Mouse (Mus musculus): ENCODE measurements around the gene Abca1.

Gene Abca1

DNA sequence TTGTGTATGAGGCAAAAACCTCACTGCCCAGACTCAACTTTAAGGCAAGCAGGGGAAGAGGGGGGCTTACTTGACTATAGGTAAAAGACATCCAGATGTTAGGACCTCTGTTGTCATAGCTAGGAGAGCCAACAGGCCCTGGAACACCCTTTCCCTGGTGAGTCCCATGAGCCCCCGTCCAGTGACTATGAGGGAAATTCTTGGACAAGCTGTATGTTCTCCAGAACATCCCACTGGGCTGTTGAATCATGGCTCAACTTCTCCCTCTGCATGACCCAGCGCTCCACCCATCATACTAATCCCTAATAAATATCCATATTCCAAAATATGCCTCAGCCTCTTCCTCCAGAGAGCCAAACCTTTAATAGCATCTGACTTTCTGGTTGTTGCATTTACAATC lies 76.6 kb downstream of the Abca1 start:
- 93% methylated on average over 2 of the region's 2 CpGs for WGBS

DNA sequence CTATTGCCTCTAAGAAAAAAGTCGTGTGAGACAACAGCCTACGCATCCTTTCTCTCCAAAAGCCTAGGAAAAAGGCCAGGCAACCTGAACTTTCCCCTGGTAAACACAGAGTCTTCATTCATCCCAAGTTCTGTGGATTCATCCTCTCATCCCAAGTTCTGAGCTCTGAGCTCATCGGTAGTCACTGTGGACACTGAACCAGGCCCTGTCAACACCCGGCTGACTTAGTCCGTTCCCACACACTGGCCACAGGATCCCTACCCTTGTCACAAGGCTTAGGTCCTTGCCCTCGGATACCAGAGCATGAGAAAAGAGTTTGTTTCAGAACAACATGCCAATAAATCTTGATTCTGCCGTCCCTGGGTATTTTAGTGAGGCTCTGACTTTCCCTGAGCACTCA lies 77.2 kb downstream of the Abca1 start:
- 76% methylated on average over 7 of the region's 7 CpGs for WGBS

DNA sequence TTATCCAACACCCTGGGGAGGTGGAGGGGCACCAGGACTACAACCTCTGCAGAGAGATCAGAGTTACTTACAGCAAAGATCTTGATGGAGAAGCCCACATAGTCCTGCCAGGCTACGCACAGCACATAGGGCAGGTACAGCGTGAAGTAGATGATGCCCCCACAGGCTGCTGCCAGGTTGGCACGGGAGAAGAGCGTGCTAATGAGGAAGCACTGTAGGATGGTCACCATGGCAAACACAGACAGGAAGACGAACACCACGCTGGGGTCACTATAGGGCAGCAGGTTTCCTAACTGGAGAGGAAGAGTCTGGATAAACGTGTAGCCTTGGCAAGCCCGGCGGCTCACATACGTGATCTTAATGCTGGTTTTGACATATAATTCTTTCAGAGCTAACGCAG lies 77.8 kb downstream of the Abca1 start:
- WGBS, result 78% methylated on average over 11 of the region's 11 CpGs

DNA sequence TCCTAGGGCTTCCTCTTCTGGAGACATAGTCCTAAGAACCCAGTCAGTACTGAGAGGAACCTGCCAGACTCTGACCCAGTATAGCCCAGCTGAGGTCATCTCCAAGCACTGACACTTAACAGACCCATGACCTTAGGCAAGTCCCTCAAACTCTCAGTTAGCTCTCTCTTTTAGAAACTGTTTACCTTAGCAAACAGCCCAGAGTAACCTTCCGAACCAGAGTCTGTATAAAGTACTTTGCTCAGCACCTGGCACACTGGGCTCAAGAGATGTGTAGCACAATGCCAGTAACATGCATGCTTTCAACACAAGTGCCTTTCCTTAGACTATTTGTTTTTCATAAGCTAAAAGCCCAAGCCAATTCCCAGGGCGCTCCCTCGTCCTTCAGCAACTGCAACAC lies 79.4 kb downstream of the Abca1 start:
- 82% methylated on average over 3 of the region's 3 CpGs for WGBS

DNA sequence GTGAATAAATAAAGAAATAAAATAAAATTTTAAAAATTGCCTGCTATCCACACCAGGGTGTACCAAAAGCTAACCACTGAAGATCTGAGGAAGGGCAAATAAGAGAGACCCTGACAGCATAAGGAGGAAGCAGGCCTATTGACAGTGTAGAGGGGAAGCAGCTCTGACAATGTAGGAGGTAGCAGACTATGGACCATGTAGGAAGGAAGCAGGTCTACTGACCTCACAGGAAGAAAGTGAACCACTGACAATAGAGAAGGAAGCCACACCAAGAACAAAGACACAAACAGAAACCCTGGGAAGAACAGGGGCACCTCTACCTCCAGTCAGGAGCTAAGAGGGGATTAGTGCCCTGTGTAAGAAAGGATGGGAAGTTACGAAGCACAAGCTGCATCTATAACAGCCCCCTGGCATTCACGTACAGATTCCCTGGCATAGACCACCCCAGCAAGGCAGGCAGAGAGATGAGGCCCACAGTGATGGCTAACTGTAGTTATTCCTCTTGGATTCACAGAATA lies 80.8 kb downstream of the Abca1 start:
- 84% methylated on average over 2 of the region's 2 CpGs for WGBS

DNA sequence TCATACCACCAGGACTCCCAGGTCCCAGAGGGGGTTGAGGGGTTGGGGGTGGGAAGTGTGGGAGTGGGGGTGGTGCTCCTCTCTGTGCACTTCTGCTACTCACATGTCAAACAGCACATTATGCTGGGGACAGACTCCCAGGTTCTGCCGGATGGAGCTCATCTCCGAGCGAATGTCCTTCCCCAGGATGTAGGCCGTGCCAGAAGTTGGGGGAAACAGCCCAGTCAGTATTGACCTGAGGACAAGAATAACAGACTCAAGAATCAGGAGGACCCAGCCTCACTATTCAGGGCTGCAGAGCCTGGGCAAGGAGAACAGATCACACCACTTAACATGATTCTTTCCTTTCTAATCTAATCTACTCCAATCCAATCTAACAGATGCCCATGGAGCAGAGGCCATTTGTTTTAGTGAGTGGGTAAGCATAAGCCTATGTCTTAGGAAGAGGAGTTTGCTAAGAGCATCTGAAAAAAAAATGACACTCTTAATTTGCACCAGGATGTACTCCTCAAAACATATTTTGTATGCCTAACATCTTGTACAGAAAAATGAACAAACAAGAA lies 82.8 kb downstream of the Abca1 start:
- 82% methylated on average over 4 of the region's 4 CpGs for WGBS

DNA sequence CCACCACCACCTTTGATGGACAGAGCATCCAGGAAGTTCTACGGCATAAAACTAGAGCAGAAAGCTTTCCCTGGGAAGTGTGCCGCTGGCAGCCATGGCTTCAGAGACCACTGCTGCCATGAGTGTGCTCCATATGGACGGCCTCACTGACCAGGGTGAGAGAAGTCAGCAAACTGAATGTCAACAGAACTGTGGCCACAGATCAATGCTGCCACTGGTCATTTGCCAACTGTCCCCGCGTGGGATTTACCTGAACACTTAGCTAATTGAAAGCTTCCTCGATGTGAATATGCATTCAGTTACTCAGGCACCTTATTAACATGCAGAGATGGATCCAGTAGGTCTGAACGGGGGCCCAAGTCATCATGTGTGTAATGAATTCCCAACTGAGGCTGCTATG lies 86.7 kb downstream of the Abca1 start:
- 89% methylated on average over 7 of the region's 7 CpGs for WGBS

DNA sequence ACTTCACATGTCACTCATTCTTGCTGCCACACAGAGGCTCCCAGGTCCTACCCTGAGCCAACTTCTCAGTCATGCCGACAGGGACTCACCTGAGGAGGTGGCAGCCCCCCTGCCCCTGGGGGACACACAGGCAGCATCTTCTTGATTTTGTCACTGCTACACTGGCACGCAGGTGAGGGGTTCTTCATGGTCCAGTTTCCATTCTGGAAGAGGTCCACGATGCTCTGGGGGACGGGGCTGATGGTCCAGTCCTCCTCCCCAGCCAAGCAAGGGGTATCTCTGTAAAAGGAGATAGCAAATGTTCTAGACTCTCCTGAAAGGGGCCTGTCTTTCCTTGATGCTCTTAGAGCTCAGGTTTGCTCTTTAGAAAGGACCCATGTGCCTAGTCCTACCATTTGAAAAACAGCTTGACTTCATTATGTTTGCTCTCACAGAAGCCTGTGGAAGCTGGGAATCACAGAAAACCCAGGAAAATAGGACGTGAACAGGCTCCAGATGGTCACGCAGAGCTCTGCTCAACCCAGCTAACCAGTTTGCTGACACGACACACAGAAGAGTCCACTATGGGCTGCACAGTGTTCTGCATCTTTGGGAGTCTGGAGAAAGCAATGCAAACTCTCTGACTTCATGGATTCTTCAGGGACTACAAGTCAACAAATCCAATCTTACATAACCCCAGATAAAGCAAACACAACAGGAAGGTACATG lies 97.2 kb downstream of the Abca1 start:
- 82% methylated on average over 7 of the region's 7 CpGs for WGBS

DNA sequence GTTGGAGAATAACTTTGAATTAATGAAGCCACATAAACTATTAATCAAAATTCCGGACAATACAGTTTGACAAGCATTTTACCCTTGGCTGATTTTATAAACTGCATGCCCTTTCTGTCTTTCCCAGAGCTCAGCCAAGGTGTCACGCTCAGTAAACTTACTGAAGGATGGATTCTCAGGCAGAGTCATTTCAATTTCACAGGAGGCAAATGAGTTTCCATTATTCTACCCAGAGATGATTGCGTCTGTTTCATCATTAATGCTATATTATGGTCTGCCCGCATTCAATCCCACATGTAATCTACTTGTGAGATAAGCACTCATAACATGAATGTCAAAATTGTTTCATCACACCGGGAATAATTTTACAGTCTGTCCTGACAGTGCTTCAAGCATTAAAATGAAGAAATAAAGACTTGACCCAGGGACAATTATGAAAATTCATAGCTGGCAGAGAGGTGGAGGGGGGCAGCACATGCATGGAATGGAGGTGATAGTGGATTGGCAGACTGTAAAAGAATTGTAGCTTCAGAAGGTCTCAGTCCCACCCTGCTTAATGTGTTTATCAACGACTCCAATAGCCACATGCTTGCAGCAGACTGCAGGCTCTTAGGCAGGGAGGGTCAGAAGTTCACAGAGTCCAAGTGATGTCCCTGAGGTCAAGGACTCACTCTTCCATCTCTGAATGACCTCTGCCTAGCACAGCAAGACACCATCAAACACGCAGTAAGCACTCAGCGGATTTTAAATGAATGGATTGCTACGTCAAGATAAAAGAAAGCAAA lies 113.3 kb downstream of the Abca1 start:
- WGBS, result 88% methylated on average over 9 of the region's 9 CpGs

DNA sequence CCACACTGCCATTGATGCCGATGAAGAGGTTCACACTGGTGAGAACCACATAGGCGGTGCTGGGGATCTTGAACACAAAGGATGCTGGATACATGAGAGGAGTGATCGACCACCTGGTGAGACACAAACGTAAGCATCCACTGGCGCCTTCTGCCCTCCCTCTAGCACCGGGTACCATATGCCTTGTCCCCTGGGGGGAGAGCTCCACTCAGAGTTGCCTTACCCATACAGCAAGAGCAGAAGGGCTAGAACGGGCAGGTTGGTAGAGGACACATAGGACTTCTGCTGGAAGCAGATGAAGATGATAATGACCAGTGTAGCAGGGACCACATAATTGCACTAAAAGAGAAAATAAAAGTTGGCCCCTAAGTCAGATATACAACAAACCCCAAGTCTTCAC lies 113.9 kb downstream of the Abca1 start:
- WGBS, result 88% methylated on average over 7 of the region's 7 CpGs

DNA sequence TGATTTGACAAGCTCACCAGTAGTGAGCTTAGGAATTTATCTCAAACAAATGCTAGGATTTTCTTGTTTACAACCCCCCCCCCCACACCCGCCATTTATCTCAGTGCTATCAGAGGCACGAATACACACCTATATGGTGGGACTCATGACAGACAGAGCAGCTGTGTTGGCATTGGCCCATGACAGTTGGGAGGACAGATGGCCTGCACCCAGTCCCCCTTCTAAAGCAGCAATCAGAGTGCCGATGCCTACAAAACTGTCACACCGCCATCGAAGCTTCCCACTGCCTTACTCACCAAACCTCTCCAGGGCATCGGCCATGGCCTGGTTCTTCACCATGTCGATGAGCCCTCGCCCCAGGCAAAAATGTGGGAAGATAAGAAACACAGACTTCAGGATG lies 115.9 kb downstream of the Abca1 start:
- 83% methylated on average over 8 of the region's 8 CpGs for WGBS

DNA sequence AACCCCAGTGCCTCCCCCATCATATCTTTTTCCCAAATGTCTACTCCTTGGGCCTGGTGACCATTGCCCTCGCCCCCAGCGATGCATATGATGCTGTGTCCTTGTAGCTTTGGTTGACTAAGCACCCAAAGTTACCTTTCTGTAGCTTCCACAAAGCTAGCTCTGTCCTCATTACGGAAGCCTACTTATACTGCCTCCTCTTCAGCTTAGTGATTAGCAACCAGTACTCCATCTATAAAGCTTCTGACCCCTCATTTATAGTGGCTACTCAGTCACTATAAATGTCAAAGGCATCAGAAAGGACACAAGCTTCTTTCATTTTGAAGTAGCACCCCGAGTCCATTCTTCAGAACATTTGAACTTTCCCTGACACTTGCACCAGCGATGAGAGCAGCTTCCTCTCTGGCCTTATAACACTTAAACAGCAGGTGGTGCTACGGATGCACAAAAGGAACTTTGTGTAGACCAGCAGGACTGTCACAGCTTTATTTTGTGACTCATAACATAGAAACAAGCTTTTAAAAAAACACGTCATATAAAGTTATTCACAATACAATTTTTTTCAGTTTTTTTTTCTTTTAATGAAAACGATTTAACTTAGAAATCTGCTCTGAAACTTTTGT lies 129.3 kb downstream of the Abca1 start:
- WGBS, result 44% methylated on average over 8 of the region's 8 CpGs

DNA sequence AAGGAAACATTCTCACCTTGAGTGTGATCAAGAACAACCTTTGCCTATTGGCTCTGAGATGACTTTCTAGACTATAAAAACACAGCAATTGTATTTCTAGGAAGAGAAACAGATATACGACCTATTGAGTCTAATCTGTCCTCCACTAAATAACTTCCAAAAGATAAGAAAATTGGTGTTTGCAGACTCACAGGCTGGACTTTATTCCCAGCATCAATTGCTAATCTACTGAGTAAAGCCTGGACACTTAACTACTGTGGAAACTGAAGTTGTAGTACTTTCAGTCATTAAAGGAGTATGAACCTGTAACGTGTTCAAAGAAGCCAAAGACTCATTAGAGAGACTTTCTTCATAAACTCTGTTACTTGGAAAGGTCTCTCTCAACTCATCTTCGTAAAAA lies 131.9 kb downstream of the Abca1 start:
- WGBS, result 87% methylated on average over 3 of the region's 3 CpGs

DNA sequence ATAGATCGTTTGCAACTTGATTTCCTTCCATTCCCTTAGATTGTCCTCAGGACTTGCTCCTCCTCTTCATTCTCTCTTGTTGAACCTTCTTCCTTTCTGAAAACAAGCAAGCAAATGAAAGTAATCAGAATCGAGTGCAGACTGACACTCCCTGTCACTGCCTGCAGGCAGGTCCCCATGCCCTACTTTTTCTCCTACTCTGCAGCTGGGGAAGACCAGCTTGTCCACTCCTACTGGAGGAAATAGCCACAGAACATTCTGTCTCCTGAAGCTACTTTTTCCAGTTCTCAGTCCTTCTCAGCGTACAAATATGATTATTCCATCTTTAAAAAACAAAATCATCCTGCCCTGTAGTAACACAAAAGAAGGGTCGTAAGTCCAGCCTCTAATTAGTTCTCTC lies 135.3 kb downstream of the Abca1 start:
- 80% methylated on average over 4 of the region's 4 CpGs for WGBS

DNA sequence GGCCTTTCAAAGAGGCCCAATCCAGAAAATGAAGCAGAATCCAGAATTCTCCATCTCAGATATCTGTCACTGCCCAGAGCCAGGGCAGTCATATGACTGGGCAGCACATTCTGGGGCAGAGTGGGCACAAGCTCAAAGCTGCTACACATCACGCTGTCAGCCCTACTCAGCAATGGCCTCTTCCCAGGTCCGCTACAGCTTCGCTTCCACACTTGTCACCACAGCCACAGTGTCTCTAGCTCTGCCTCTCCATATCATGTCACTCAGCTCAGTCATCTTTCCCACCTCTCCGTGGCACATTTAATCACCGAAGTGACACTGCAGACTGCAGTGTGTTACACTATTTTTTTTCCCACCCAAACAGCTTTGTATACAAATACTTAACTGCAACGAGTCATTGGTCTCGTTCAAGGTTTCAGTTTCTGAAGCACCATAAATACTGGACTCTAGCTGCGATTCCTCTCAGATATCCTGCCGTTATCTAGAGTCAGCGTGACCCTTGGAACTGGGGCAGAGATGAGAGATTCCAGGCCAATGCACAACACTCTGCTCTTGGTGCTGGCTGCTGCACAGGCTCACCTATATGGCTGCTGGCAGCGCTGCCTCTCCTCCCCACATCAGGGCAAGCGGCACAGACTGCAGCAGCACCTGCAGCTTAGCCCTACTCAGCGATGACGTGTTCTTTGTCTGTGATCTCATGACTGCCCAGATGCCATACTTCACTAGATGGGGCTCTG lies 136.3 kb downstream of the Abca1 start:
- 92% methylated on average over 14 of the region's 14 CpGs for WGBS

DNA sequence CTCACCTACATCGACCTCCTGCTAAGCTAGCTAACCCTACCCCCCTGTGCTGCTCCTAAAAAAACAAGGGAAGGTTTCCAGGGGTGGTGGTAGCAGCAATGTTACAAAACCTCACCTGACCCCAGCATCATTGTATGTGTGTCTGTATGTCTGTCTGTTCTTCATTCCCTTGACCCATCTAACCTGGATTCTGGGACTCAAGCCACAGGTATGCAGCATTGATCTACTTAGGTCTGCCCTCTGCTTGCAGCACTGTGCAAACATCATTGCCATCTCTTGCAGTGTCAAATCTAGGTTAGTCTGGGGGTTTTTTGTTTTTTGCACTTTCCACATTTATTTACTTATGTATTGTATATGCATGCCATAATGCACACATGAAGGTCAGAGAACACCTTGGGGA lies 141.3 kb downstream of the Abca1 start:
- 97% methylated on average over 1 of the region's 1 CpGs for WGBS

DNA sequence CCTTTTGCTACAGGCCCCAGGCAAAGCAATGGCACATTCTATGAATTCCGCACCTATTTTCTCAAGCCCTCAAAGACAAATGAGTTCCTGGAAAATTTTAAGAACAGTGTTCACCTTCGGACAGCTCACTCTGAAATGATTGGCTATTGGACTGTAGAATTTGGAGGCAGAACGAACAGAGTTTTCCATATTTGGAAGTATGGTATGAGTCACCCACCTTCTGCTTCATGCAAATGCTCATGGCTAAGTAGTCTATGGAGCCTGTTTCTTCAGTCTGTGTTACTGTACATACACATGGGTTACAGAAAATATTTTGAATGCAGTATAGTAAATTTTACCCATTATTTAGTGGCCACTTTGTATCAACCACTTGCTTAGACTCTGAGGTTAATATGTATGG lies 144.7 kb downstream of the Abca1 start:
- 67% methylated on average over 3 of the region's 3 CpGs for whole genome bisulfite sequencing

DNA sequence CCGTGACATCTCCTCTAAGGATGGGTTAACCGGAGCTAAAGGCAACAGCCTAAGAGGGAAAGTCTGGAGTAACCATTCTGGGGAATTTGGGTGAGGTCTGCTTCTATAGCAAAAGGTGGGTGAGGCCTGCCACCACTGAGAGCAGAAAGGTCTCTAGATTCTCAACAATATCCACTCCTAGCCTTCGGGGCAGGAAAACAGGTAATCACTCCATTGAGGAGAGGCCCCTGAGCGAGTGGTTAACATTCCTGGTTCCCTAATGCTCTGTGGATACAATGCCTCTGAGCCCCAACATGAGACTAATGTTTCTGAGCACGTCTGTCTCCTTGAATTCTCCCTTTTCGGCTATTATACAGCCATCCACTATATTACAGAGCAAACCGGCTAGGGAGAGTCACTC lies 145.3 kb downstream of the Abca1 start:
- 93% methylated on average over 7 of the region's 7 CpGs for WGBS

DNA sequence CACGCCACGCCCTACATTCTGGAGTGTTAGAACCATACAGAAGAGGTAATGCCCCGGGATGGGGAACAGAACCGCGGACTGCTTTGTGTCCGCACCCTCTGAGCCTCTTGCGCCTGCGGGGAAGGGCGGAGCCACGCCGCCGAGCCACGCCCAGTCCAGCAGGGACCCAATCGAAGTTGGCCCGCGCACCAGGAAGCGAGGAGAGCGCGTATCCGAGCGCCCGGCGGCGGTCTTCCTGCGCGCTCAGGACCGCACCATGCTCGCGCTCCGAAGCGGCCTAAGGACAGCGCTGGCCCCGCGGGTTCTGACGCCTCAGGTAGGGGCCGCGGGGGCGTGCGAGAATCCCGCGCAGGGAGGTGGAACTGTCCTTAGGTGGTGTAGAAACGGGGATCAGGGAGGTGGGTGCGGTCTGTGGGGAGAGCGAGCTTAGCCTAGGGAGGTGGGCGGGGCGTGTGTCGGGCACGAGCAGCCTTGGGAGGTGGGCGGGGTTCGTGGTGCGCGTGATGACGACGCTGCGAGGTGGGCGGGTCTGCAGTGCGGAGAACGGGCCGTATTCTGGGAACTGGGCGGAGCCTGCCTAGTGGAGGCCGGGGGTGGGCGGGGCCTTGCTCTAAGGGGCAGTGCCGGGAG lies 147.8 kb downstream of the Abca1 start, which contains the start of gene Nipsnap3b:
Nipsnap3b (plus strand) TSS at position 149 of the 630 bp plus-strand sequence.
- WGBS, result under 1% methylated on average over 63 of the region's 63 CpGs

DNA sequence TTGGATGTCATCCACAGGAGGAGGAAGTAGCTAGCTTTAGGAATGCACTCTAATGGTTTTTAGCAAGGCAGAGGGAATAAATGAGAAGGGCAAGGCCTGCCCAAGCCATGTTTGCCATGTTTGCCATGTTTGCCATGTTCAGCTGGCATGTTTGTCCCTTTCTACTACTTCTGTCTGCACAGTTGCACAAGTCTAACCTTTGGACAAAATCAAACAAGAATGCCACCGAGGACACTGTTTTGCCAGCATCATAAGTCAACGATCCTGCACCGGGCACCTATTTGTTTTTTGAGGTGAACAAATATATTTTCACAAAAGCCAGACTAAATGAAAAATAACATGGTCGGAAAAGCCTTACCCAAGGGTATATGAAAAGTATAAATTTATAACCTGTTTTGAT lies 149.8 kb downstream of the Abca1 start:
- WGBS, result 97% methylated on average over 4 of the region's 4 CpGs

DNA sequence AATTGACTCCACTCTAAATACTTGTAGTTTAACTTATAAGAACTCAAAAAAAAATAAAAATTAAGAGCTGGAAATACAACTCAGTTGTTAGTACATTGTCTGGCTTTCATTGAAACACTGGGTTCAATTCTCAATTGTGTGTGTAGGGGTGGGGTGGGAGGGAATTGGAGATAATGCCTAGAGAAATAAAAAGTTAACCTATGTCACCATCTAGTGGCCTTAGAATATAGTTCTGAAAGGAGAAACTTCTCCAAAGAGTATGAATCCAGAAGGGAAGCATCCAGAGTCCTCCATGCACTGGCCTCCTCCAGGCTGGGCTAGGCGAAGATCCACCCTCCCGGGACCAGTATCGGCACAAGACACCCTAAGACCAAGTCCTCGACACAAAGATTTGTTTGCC lies 150.5 kb downstream of the Abca1 start:
- WGBS, result 65% methylated on average over 4 of the region's 4 CpGs

All from cerebral cortex, adult 2 months (tissue).